Mouse (Mus musculus): Measurements from ENCODE around the gene Rexo5.

Rexo5 gene

GRCm38 (mm10) chr7:119793586-119794250 lies at the start of gene Rexo5, which contains the start of gene Eri2:
Gene Rexo5, plus strand, starts transcription at chr7:119794006.
Gene Eri2, minus strand, starts transcription at chr7:119794058.
- CTCF ChIA-PET, result interaction anchor here in 1 of 4 experiments (0.5 kb wide), 1 partner anchor 47 kb away, joined by 9 read pairs; no protein-coding TSS in a partner anchor

GRCm38 (mm10) chr7:119744321-119744720 lies 49.5 kb upstream of the Rexo5 start:
- ChIA-PET CTCF (interaction anchor here in 2 of 4 experiments (0.6 to 1.8 kb wide), 4 partner anchors 13 to 921 kb away, joined by 3 to 6 read pairs (median 3); no protein-coding TSS in a partner anchor), POLR2A (interaction anchor here in 2 of 4 experiments (0.6 to 1.2 kb wide), 4 partner anchors 11 to 23 kb away, joined by 3 to 4 read pairs (median 3); partner anchors contain the start of gene Thumpd1 (in 1 of the 2))

More at GRCm38 (mm10) chr7:119793586-119794250, at the start of gene Rexo5, which contains the start of gene Eri2:
- POLR2A ChIA-PET, result interaction anchor here in 1 of 4 experiments (0.6 kb wide), 2 partner anchors 52 to 102 kb away, joined by 5 to 7 read pairs; no protein-coding TSS in a partner anchor

- ChIA-PET CTCF (interaction anchor here in 2 of 4 experiments (0.6 to 1.8 kb wide), 5 partner anchors 10 to 169 kb away, joined by 4 to 9 read pairs (median 6); partner anchors contain the start of genes Eri2 (in 1 of the 2) and Rexo5 (in 1 of the 2)), POLR2A (interaction anchor here in 1 of 4 experiments (0.6 kb wide), 1 partner anchor 356 kb away, joined by 3 read pairs; no protein-coding TSS in a partner anchor)
These were observed 47.9 kb upstream of the Rexo5 start for GRCm38 (mm10) chr7:119745869-119746268.

DNA sequence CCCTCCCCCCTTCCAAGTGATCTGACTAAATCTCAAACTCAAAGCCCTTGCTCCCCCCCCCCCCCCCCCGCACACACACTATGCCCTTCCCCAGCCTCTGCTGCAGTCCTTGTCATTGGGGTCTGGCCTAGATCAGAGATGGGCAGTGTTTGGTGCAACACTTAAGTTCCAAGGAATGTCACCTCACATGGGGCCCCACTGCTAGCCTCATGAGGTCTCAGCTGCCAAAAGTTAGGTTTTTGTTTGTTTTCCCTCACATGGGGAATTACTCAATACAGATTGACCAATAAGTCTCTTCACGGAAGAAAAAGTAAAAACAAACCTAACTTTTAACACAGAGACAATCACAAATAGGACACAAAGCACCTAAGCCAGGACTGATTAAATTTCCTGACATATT lies 45.0 kb upstream of the Rexo5 start:
- ChIA-PET POLR2A (no interaction called here), CTCF (no interaction called here)

- ChIA-PET POLR2A (interaction anchor here in 1 of 4 experiments (1.0 to 1.5 kb wide), 2 partner anchors 10 to 910 kb away, joined by 3 read pairs; partner anchors contain the start of gene Acsm3), CTCF (no interaction called here)
These were observed 43.9 kb upstream of the Rexo5 start for GRCm38 (mm10) chr7:119749942-119750341.

DNA sequence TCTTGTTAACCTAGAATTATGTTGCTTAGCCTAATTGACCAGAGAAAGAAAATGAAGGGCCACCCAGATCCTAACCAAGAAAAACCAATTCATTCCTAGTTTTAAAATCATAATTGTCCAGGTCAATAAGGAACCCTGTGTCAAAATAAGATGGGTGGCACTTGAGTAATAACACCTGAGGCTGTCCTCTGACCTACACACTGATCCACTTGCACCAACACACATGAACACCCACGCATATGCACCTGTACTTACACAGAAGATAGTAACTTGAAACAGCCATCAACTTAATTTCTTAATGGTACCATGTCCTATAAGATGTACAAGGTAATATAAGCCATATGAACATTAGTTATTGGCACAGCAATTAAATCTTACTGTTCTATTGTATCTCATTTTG lies 40.1 kb upstream of the Rexo5 start:
- ChIA-PET POLR2A (no interaction called here), CTCF (no interaction called here)

DNA sequence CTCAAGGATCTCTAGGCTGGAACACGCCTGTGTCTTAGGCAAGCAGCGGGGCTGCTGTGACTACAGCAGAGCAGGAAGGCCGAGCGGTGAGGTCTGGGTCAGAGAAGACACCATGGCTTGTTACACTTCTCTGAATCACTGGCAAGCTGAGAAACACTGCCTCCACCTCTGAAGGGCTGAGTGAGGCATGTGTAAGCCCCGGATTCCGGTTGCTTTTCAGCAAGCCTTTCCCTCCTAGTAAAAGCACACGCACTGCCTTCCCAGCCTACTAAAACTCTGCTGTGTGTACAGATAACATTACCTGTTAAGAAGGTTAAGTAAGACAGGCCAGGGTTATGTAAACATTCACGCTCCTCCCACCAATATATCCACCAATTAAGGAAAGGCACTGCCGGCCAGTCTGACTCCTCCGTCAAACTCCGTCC lies 33.3 kb upstream of the Rexo5 start, which contains the start of gene Acsm3:
Gene Acsm3 (plus strand): TSS at position 397 of the 425 bp plus-strand sequence.
- CTCF ChIA-PET, result interaction anchor here in 1 of 4 experiments (0.6 to 0.7 kb wide), 2 partner anchors 163 to 1465 kb away, joined by 4 read pairs; no protein-coding TSS in a partner anchor
- POLR2A ChIA-PET, result interaction anchor here in 1 of 4 experiments (1.5 kb wide), 1 partner anchor 10 kb away, joined by 3 read pairs; no protein-coding TSS in a partner anchor

DNA sequence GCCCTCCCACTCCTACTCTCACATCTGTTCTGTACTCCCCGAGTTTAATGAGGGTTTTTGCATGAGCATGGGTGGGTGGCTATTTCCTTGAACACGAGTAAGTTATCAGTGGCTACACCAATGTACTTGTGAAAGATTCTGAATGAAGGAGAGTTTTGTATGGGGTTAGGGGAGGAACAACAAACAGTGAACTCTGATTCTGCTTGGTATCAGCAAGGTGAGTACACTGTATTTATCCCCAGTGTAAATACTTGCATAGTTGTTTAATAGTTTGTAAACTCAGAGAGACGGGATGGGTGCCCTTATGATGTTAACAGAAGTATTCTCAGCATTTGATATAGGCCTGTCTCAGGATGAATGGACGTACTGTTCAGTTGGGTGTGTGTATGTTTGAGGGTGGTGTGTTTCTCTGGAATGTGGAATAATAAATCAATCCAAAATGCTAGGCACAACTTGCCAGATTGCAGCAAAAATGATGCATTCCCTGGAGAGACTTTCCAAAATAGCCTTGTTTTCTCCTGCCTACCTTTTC lies 31.6 kb upstream of the Rexo5 start:
- POLR2A ChIA-PET, result no interaction called here
- CTCF ChIA-PET, result no interaction called here

DNA sequence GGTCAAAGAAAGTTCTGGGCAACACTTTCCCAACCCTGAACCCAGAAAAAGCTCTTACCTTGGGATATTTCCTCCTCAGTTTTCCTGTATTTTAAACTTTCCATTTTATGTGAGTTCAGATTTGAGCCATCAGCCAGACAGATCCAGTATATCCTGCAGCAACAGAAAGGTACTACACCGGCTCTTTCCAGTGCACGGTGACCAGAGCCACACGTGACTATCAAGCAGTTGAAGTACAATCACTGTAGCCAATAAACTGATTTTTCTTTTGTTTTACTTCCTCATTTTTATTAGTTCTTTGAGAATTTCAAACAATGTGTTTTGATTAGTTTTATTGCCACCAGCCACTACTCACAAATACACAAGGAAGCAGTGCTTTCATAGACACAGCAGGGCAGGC lies 29.4 kb upstream of the Rexo5 start:
- ChIA-PET POLR2A (no interaction called here), CTCF (no interaction called here)

- CTCF ChIA-PET, result interaction anchor here in 1 of 4 experiments (0.6 kb wide), 1 partner anchor 260 kb away, joined by 3 read pairs; no protein-coding TSS in a partner anchor
- POLR2A ChIA-PET, result no interaction called here
These were observed 26.8 kb upstream of the Rexo5 start for GRCm38 (mm10) chr7:119766996-119767395.

DNA sequence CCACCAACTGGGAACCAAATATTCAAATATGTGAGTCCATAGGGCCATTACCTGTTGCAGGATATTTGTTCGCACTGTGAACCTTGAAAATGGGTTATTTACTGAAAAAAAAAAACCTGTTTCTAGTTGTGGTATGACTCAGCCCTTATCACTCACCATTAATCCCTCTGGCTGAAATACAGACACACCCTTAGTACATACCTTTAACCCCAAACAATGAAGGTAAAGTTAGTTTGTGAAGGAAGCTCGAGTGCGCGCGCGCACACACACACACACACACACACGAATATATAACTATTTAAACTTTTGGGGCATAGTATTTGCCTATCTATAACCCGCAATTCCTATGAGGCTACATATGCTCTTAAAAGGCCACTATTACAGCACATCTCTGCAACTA lies 23.9 kb upstream of the Rexo5 start:
- ChIA-PET POLR2A (no interaction called here), CTCF (no interaction called here)

GRCm38 (mm10) chr7:119783453-119783852 lies 10.4 kb upstream of the Rexo5 start:
- POLR2A ChIA-PET, result no interaction called here

DNA sequence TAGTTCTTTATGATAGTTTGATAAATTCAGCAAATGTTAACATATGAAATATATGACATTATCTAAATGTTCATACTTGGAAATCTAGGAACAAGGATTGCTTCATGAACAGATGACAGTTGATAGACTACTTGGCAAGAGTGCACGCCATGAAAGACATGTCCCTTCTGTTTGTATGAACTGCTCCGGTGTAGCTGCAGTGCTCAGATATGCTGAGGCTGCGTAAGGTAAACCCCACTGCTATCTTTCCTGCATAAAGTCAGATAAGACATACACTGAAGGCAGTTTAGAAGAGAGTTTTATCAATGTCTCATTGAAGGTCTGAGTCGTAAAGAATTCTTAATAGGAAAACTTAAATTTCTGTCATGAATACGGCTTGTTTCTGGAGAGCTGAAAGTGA lies 8.9 kb upstream of the Rexo5 start:
- CTCF ChIA-PET, result no interaction called here
- POLR2A ChIA-PET, result no interaction called here

More at GRCm38 (mm10) chr7:119783453-119783852, 10.4 kb upstream of the Rexo5 start:
- CTCF ChIA-PET, result interaction anchor here in 1 of 4 experiments (1.0 kb wide), 1 partner anchor 110 kb away, joined by 5 read pairs; no protein-coding TSS in a partner anchor

GRCm38 (mm10) chr7:119789024-119789423 lies 4.8 kb upstream of the Rexo5 start:
- POLR2A ChIA-PET, result no interaction called here
- CTCF ChIA-PET, result interaction anchor here in 2 of 4 experiments (0.6 kb wide), 2 partner anchors 12 to 426 kb away, joined by 3 to 4 read pairs; no protein-coding TSS in a partner anchor

GRCm38 (mm10) chr7:119794251-119794638 lies 439 bp downstream of the Rexo5 start:
- POLR2A ChIA-PET, result no interaction called here
- CTCF ChIA-PET, result interaction anchor here in 1 of 4 experiments (0.5 kb wide), 1 partner anchor 48 kb away, joined by 9 read pairs; no protein-coding TSS in a partner anchor

GRCm38 (mm10) chr7:119795311-119795710 lies 1.5 kb downstream of the Rexo5 start:
- ChIA-PET CTCF (no interaction called here), POLR2A (no interaction called here)

DNA sequence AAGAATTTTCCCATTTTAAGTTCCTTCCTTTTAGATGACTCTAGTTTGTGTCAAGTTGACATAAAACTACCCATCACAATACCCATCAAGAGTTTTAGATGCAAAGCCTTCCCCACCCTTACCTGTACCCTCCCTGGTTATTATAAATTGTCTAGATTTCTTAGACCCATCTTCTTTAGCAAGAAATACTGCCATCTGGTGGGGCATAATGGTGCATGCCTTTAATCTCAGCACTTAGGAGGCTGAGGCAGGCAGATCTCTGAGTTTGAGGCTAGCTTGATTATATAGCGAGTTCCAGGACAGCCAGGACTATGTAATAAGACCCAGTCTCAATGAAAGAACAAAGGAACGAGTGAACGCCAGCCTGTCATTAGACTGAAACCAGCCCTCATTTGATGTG lies 6.7 kb downstream of the Rexo5 start:
- POLR2A ChIA-PET, result interaction anchor here in 1 of 4 experiments (1.0 kb wide), 1 partner anchor 9 kb away, joined by 3 read pairs; no protein-coding TSS in a partner anchor
- CTCF ChIA-PET, result interaction anchor here (0.7 to 1.5 kb wide), 8 partner anchors 9 to 789 kb away, joined by 3 to 6 read pairs (median 4); no protein-coding TSS in a partner anchor

- CTCF ChIA-PET, result interaction anchor here in 3 of 4 experiments (0.6 to 1.4 kb wide), 6 partner anchors 8 to 297 kb away, joined by 3 to 6 read pairs (median 4); no protein-coding TSS in a partner anchor
- POLR2A ChIA-PET, result interaction anchor here in 1 of 4 experiments (1.0 kb wide), 1 partner anchor 9 kb away, joined by 3 read pairs; no protein-coding TSS in a partner anchor
These were observed 7.2 kb downstream of the Rexo5 start for GRCm38 (mm10) chr7:119800991-119801390.

DNA sequence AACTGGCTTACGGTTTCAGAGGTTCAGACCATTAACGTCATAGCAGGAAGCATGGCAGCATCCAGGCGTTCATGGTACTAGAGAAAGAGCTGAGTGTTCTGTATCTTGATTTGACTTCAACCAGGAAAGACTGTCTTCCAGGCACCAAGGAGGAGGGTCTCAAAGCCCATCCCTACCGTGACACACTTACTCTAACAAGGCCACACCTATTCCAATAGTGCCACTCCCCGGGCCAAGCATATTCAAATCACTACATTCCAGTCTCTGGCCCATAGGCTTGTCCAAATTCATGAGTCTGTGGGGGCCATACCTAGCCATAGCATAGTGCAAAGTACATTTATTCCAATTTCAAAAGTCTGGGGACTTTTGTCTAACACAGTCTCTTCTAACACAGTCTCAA lies 13.6 kb downstream of the Rexo5 start:
- ChIA-PET CTCF (interaction anchor here in 1 of 4 experiments (1.8 kb wide), 1 partner anchor 134 kb away, joined by 3 read pairs; no protein-coding TSS in a partner anchor), POLR2A (no interaction called here)
